8 mouse cellular contexts compared by ENCODE assay signal in genomic region chr13:74259460-74260230, GRCm38 (mm10). TPM values are rescaled to one million over a fixed set of nuclear protein-coding genes. Genes with fewer than 3 reads are reported as not detected.
A peak's percentile ranks its signal among the peaks of the same experiment; 100 is the strongest.
DNase-seq lines count a peak whose midpoint lies in the region; ATAC-seq lines count a peak whose summit lies in the region.

No protein-coding gene starts in this region.

- H3K4me2 ChIP-seq in hindbrain, embryonic 11.5 days (replicated peaks; ENCODE audit: low read depth, low read length), result peak overlapping the region; percentile 96

- peak; percentile 76 for DNase-seq in CD4-positive, CD25-positive, alpha-beta regulatory T cell, adult 2 months (ENCODE audit: low read depth, low spot score)
- DNase-seq in adrenal gland, postnatal 25 days, result peak; percentile 75
- peak; percentile 43 for DNase-seq in forelimb bud, embryonic 11.5 days (ENCODE audit: low read depth, low spot score)
- peak; percentile 70 for DNase-seq in hindbrain, embryonic 11.5 days (ENCODE audit: low spot score)
- peak; percentile 24 to 41 for DNase-seq in layer of hippocampus, postnatal 14 days (ENCODE audit: low spot score in 2 of 2)
- DNase-seq in lung, postnatal 14 days, result peak; percentile 64
- peak; percentile 28 for DNase-seq in ovary, adult 18-20 months (ENCODE audit: low spot score)
- peak; percentile 30 for DNase-seq in thymus, postnatal 25 days

- no peaks in the 10 kb centered on the region for H3K36me3 ChIP-seq in hindbrain, embryonic 11.5 days (ENCODE audit: control insufficient read depth, insufficient read depth, low read length)

- H3K4me1 ChIP-seq in hindbrain, embryonic 11.5 days (replicated peaks; ENCODE audit: control insufficient read depth, insufficient read depth, low read length), result no peaks in the 10 kb centered on the region

- H3K4me3 ChIP-seq in hindbrain, embryonic 11.5 days (ENCODE audit: low read depth, low read length), result peak overlapping the region; percentile 51

- no peak overlapping the region for H3K27ac ChIP-seq in hindbrain, embryonic 11.5 days (ENCODE audit: low read depth, low read length)

- ATAC-seq in hindbrain, embryonic 11.5 days (ENCODE audit: low FRiP score), result peak; percentile 82

- peak overlapping the region; percentile 83 for H3K9ac ChIP-seq in hindbrain, embryonic 11.5 days (ENCODE audit: low read depth, low read length)

- H3K9me3 ChIP-seq in hindbrain, embryonic 11.5 days (ENCODE audit: control insufficient read depth, low read length), result no peaks in the 10 kb centered on the region

- H3K27me3 ChIP-seq in hindbrain, embryonic 11.5 days (ENCODE audit: control insufficient read depth, insufficient read depth, low read length), result no peaks in the 10 kb centered on the region

- WGBS in hindbrain, embryonic 11.5 days, result 4% methylated on average over 35 of the region's 35 CpGs

RNA-seq across cellular contexts. Expression of gene Ahrr, which starts 32.5 kb away (rescaled TPM):
- total RNA-seq in adrenal gland, postnatal 25 days (2021), result 1.1 and 1.7 TPM in 2 replicates
- 1.4 and 1.5 TPM in 2 replicates for polyA plus RNA-seq in hindbrain, embryonic 11.5 days (2014; fragmentation: Nextera tagmentation; extraction: Ambion mirVana)
- total RNA-seq in layer of hippocampus, postnatal 14 days (2021), result under 1 TPM; 0.85 to 0.93 TPM

RNA-seq across cellular contexts. Expression of gene Exoc3, which starts 51.1 kb away (rescaled TPM):
- 47.9 and 67.9 TPM in 2 replicates for total RNA-seq in adrenal gland, postnatal 25 days (2021)
- polyA plus RNA-seq in hindbrain, embryonic 11.5 days (2014; fragmentation: Nextera tagmentation; extraction: Ambion mirVana), result 82.2 and 82.7 TPM in 2 replicates
- 10 to 100 TPM; 66.3 to 71.9 TPM for total RNA-seq in layer of hippocampus, postnatal 14 days (2021)

RNA-seq across cellular contexts. Expression of gene Pdcd6, which starts 57.7 kb away (rescaled TPM):
- total RNA-seq in adrenal gland, postnatal 25 days (2021), result 147 and 161 TPM in 2 replicates
- 126 and 132 TPM in 2 replicates for polyA plus RNA-seq in hindbrain, embryonic 11.5 days (2014; fragmentation: Nextera tagmentation; extraction: Ambion mirVana)
- total RNA-seq in layer of hippocampus, postnatal 14 days (2021), result 10 to 100 TPM; 72.6 to 73.5 TPM
